Mouse (Mus musculus): ENCODE results near the gene Herc4. TPM values are rescaled to one million over a fixed set of nuclear protein-coding genes. Genes with fewer than 3 reads are reported as not detected.

The Herc4 gene
- polyA plus RNA-seq, 1 experiment from 2014 or later: 20.9 TPM

DNA sequence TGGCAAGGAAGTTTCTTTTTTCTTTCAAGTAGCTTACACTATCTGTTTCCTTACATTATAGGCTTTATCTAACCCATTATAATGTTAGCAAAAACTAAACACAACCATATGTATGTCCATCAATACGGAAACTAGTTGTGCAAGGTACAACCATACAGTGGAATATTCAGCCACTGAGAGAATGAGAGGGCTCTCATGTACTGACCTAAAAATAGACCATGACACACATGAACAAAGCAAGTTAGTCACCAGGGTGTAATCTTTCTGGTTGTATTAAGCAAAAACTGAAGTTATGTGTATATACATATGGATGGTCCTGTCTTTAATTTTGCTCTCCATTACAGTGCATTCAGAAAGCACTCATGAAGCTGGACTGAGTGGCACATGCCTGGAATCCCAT, 83.5 kb downstream of the Herc4 start:
- Histone ChIP-seq H3K27ac (replicated peaks) (no peak overlapping the region), H3K36me3 (ENCODE audit: control insufficient read depth, insufficient read depth, low read length) (peaks cover 16% of the 10 kb centered on the region), H3K9me3 (ENCODE audit: control insufficient read depth, low read length) (no peaks in the 10 kb centered on the region), H3K4me3 (ENCODE audit: low read depth, low read length) (no peak overlapping the region), H3K4me2 (replicated peaks; ENCODE audit: low read depth) (no peak overlapping the region), H3K9ac (ENCODE audit: low read length) (no peak overlapping the region), H3K27me3 (ENCODE audit: control insufficient read depth, insufficient read depth, low read length) (no peaks in the 10 kb centered on the region), H3K4me1 (replicated peaks; ENCODE audit: control insufficient read depth, insufficient read depth) (no peaks in the 10 kb centered on the region)
- no peak for ATAC-seq (ENCODE audit: low FRiP score, low TSS enrichment)
- no peak for DNase-seq (ENCODE audit: low spot score)
- TF ChIP-seq EP300 (optimal IDR thresholded peaks at IDR 0.05): no peak
- TF ChIP-seq CTCF (IDR thresholded peaks at IDR 0.05; ENCODE audit: low read depth): no peak
- WGBS: 95% methylated on average over 1 of the region's 1 CpGs

DNA sequence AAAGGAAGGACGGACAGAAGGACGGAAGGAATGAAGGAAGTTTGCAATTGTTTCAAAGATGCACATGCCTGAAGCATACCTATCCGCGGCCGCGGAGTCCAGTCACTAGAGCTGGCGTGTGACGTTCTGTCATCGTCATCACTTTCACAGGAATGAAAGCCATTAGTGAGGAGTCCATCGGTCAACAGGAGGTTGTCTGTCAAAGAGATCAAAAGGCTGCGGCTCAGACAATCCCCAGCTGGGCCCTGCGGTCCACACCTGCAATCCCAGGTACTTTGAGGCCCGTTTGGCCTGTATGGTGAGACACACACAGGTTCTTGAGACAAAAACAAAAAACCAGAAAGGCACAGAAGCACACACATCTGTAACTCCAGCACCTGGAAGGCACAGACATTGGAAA, 93.3 kb downstream of the Herc4 start:
- ATAC-seq (ENCODE audit: low FRiP score, low TSS enrichment) (no peak), DNase-seq (ENCODE audit: low spot score) (no peak)
- H3K9me3 ChIP-seq (ENCODE audit: control insufficient read depth, low read length): no peaks in the 10 kb centered on the region
- no peak for TF ChIP-seq CTCF (IDR thresholded peaks at IDR 0.05; ENCODE audit: low read depth)
- TF ChIP-seq EP300 (optimal IDR thresholded peaks at IDR 0.05): no peak
- peak overlapping the region; percentile 81 for H3K4me2 ChIP-seq (replicated peaks; ENCODE audit: low read depth)
- peaks cover 4% of the 10 kb centered on the region; the same call in 1 of the 2 replicates for H3K36me3 ChIP-seq (ENCODE audit: control insufficient read depth, insufficient read depth, low read length)
- H3K9ac ChIP-seq (ENCODE audit: low read length): no peak overlapping the region; the same call in 1 of the 2 replicates
- WGBS: 60% methylated on average over 13 of the region's 13 CpGs
- H3K27ac ChIP-seq (replicated peaks): no peak overlapping the region
- H3K4me1 ChIP-seq (replicated peaks; ENCODE audit: control insufficient read depth, insufficient read depth): peaks cover 12% of the 10 kb centered on the region
- H3K4me3 ChIP-seq (ENCODE audit: low read depth, low read length): 0 out of 2 replicates have a peak overlapping the region, but pooled peaks have one; percentile 12
- no peaks in the 10 kb centered on the region for H3K27me3 ChIP-seq (ENCODE audit: control insufficient read depth, insufficient read depth, low read length)

DNA sequence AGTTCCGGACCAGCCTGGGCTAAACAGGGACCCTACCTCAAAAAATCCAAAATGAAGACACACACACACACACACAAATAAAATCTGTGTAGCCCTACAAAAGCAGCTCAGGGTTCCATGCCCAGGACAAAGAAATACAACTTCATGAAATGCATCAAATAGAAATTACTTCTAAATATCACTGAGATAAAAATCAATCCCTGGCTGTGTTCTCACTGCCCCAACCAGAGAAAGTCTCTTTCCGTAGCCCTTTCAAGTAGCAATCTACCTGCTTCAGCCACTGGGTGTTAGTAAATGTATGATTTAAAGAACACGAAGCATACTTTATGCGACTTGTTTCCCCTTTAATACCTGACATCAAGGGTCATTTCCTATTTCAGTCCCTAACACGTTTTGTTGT, 93.7 kb downstream of the Herc4 start:
- WGBS: 31% methylated on average over 5 of the region's 5 CpGs
- Histone ChIP-seq H3K27ac (replicated peaks) (no peak overlapping the region), H3K4me3 (ENCODE audit: low read depth, low read length) (peak overlapping the region; percentile 70), H3K9ac (ENCODE audit: low read length) (peak overlapping the region; percentile 41), H3K4me2 (replicated peaks; ENCODE audit: low read depth) (peak overlapping the region; percentile 81), H3K36me3 (ENCODE audit: control insufficient read depth, insufficient read depth, low read length) (peaks cover 4% of the 10 kb centered on the region; the same call in 1 of the 2 replicates), H3K27me3 (ENCODE audit: control insufficient read depth, insufficient read depth, low read length) (no peaks in the 10 kb centered on the region), H3K9me3 (ENCODE audit: control insufficient read depth, low read length) (no peaks in the 10 kb centered on the region), H3K4me1 (replicated peaks; ENCODE audit: control insufficient read depth, insufficient read depth) (peaks cover 12% of the 10 kb centered on the region)
- DNase-seq (ENCODE audit: low spot score) (no peak), ATAC-seq (ENCODE audit: low FRiP score, low TSS enrichment) (no peak)
- TF ChIP-seq EP300 (optimal IDR thresholded peaks at IDR 0.05): no peak
- TF ChIP-seq CTCF (IDR thresholded peaks at IDR 0.05; ENCODE audit: low read depth): no peak

DNA sequence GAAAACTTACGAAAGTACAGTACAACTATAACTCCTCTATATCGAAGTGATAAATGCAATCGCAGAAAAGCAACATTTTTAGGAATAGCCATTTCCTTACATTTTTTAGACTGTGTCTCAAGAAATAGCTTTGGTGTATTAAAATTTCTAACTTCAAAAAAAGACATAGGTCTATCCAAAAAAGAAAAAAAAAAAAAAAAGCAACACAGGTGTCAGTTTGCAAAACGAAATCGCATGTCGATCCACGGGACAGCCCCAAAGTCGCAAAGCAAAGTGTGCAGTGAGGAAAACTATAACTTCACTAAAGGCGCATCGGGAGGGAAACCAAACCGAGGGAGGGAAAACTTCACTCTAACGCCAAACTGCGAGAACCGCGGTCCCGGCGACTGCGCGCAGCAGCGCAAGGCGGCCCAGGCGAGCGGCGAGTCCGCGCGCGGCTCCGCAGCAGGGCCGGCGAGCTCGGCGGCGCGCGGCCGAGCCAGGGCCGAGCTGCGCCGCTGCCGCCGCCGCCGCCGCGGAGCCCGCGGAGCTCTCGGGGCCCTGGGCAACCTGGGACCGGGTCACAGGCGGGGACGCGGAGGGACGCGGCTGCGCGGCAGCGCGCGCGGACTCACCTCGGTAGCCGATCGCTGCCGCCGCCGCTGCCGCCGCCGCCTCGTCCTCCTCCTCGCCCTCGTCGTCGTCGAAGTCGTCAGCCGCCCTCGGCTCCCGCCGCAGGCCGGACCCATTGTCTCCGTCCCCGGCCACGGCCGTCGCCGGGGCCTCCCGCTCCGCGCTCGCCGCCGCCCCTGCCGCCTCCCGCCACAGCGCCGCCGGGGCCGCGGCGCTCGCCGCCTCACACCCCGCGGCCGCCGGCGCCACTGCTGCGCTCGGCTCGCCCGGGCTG, 94.6 kb downstream of the Herc4 start:
- WGBS: under 1% methylated on average over 72 of the region's 113 CpGs
- H3K36me3 ChIP-seq (ENCODE audit: control insufficient read depth, insufficient read depth, low read length): peaks cover 4% of the 10 kb centered on the region; the same call in 1 of the 2 replicates
- peak overlapping the region; percentile 70 for H3K4me3 ChIP-seq (ENCODE audit: low read depth, low read length)
- H3K27ac ChIP-seq (replicated peaks): peak overlapping the region; percentile 98
- H3K4me1 ChIP-seq (replicated peaks; ENCODE audit: control insufficient read depth, insufficient read depth): peaks cover 12% of the 10 kb centered on the region
- DNase-seq (ENCODE audit: low spot score) (peak; percentile 75), ATAC-seq (ENCODE audit: low FRiP score, low TSS enrichment) (peak; percentile 82)
- TF ChIP-seq CTCF (IDR thresholded peaks at IDR 0.05; ENCODE audit: low read depth) (no peak), EP300 (optimal IDR thresholded peaks at IDR 0.05) (no peak)
- H3K4me2 ChIP-seq (replicated peaks; ENCODE audit: low read depth): peak overlapping the region; percentile 81
- H3K9ac ChIP-seq (ENCODE audit: low read length): peak overlapping the region; percentile 97
- no peaks in the 10 kb centered on the region for H3K9me3 ChIP-seq (ENCODE audit: control insufficient read depth, low read length)
- no peaks in the 10 kb centered on the region for H3K27me3 ChIP-seq (ENCODE audit: control insufficient read depth, insufficient read depth, low read length)

DNA sequence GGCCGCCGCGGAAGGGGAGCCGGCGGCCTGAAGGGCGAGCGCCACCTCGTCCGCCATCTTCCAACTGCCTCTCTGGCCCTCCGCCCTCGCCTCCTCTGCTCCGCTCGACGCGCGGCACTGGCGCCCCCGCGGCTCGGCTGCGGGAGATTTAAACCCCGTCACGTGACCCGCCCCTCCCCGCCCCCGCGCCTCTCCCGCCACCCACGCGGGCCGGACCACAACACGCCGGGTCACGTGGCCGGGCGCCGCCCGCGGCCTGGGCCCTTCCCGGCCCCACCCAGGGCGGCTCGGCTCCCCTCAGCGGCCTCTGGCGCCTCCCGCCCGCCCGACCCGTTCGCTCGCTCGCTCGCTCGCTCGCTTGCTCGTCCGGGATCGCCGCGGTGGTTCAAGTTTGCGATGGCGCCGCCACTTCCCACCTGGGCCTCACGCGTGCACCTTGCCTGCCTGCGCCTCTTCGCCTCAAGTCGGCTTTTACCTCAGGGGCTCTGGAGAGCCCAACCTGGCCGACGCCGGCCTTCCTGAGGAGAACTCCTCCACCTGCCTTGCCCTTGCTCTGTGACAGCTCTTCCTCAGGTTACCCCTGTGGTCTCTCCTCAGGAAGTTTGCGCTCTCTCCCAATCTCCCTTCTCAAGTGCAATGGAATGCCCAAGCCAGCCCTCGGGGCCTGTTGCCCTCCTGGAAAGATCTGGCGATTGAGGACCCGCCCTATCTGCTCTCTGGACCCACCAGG, 95.5 kb downstream of the Herc4 start:
- H3K4me3 ChIP-seq (ENCODE audit: low read depth, low read length): peak overlapping the region; percentile 70
- H3K4me1 ChIP-seq (replicated peaks; ENCODE audit: control insufficient read depth, insufficient read depth): peaks cover 12% of the 10 kb centered on the region
- H3K9ac ChIP-seq (ENCODE audit: low read length): peak overlapping the region; percentile 97
- H3K27me3 ChIP-seq (ENCODE audit: control insufficient read depth, insufficient read depth, low read length): no peaks in the 10 kb centered on the region
- DNase-seq (ENCODE audit: low spot score) (peak; percentile 97), ATAC-seq (ENCODE audit: low FRiP score, low TSS enrichment) (peak; percentile 98)
- H3K36me3 ChIP-seq (ENCODE audit: control insufficient read depth, insufficient read depth, low read length): peaks cover 2% of the 10 kb centered on the region; the same call in 1 of the 2 replicates
- WGBS: 2% methylated on average over 39 of the region's 74 CpGs
- H3K27ac ChIP-seq (replicated peaks): peak overlapping the region; percentile 98
- H3K4me2 ChIP-seq (replicated peaks; ENCODE audit: low read depth): peak overlapping the region; percentile 81
- no peaks in the 10 kb centered on the region for H3K9me3 ChIP-seq (ENCODE audit: control insufficient read depth, low read length)
- TF ChIP-seq EP300 (optimal IDR thresholded peaks at IDR 0.05) (no peak), CTCF (IDR thresholded peaks at IDR 0.05; ENCODE audit: low read depth) (peak; percentile 10; the same call in 1 of the 2 replicates)
